Mouse (Mus musculus): ENCODE results near the gene Slc1a7. TPM values are rescaled to one million over a fixed set of nuclear protein-coding genes. Genes with fewer than 3 reads are reported as not detected.

The Slc1a7 gene
- polyA plus RNA-seq, 1 experiment: 0.05 TPM

- no peaks in the 10 kb centered on the region for H3K27me3 ChIP-seq (ENCODE audit: control insufficient read depth, insufficient read depth, low read length)
- WGBS: 69% methylated on average over 2 of the region's 2 CpGs
- H3K27ac ChIP-seq (ENCODE audit: insufficient read depth, low read length): no peak overlapping the region
- H3K4me3 ChIP-seq (ENCODE audit: extremely low read depth, insufficient read depth, insufficient read length): no peak overlapping the region
- DNase-seq (ENCODE audit: low read depth in 1 of 2, low spot score in 2 of 2): no peak
- no peaks in the 10 kb centered on the region for H3K4me1 ChIP-seq (ENCODE audit: control insufficient read depth, insufficient read depth, insufficient read length)
- no peaks in the 10 kb centered on the region for H3K36me3 ChIP-seq (ENCODE audit: control insufficient read depth, insufficient read depth, low read length)
- TF ChIP-seq CTCF (IDR thresholded peaks at IDR 0.05; ENCODE audit: extremely low read depth, insufficient read depth, insufficient read length, insufficient replicate concordance): no peak
- TF ChIP-seq POLR2A (IDR thresholded peaks at IDR 0.05; ENCODE audit: low read depth, low read length): no peak
Observed at GRCm38 (mm10) chr4:107928269-107928668, 39.9 kb upstream of the Slc1a7 start.

DNA sequence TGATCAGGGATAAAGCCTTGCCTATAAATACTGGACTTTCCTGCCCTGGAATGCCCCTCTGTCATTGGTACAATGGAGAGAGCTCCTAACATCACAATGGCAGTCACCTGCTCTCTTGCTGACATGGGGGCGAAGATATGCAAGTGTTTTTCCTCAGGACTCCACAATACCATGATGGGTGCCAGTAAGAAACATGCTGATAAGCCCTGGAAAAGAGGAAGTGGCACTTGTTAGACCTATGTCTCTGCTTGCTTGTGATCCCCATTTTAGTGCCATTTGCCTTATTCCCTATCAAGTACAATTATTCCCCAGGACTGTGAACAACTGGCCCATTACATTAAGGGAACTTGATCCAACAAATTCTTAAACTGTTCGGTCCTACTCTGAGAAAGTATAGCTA lies 39.4 kb upstream of the Slc1a7 start:
- H3K27ac ChIP-seq (ENCODE audit: insufficient read depth, low read length): no peak overlapping the region
- no peak for TF ChIP-seq POLR2A (IDR thresholded peaks at IDR 0.05; ENCODE audit: low read depth, low read length)
- TF ChIP-seq CTCF (IDR thresholded peaks at IDR 0.05; ENCODE audit: extremely low read depth, insufficient read depth, insufficient read length, insufficient replicate concordance): no peak
- DNase-seq (ENCODE audit: low read depth in 1 of 2, low spot score in 2 of 2): no peak
- WGBS: 84% methylated on average over 2 of the region's 2 CpGs
- H3K36me3 ChIP-seq (ENCODE audit: control insufficient read depth, insufficient read depth, low read length): no peaks in the 10 kb centered on the region
- H3K27me3 ChIP-seq (ENCODE audit: control insufficient read depth, insufficient read depth, low read length): no peaks in the 10 kb centered on the region
- H3K4me1 ChIP-seq (ENCODE audit: control insufficient read depth, insufficient read depth, insufficient read length): no peaks in the 10 kb centered on the region
- H3K4me3 ChIP-seq (ENCODE audit: extremely low read depth, insufficient read depth, insufficient read length): no peak overlapping the region

- H3K27ac ChIP-seq (ENCODE audit: insufficient read depth, low read length): no peak overlapping the region
- H3K4me1 ChIP-seq (ENCODE audit: control insufficient read depth, insufficient read depth, insufficient read length): no peaks in the 10 kb centered on the region
- no peak overlapping the region for H3K4me3 ChIP-seq (ENCODE audit: extremely low read depth, insufficient read depth, insufficient read length)
- H3K36me3 ChIP-seq (ENCODE audit: control insufficient read depth, insufficient read depth, low read length): no peaks in the 10 kb centered on the region
- TF ChIP-seq POLR2A (IDR thresholded peaks at IDR 0.05; ENCODE audit: low read depth, low read length): no peak
- TF ChIP-seq CTCF (IDR thresholded peaks at IDR 0.05; ENCODE audit: extremely low read depth, insufficient read depth, insufficient read length, insufficient replicate concordance): no peak
- no peaks in the 10 kb centered on the region for H3K27me3 ChIP-seq (ENCODE audit: control insufficient read depth, insufficient read depth, low read length)
- no peak for DNase-seq (ENCODE audit: low read depth in 1 of 2, low spot score in 2 of 2)
- 72% methylated on average over 3 of the region's 3 CpGs for WGBS
Observed at GRCm38 (mm10) chr4:107931453-107931852, 36.7 kb upstream of the Slc1a7 start.

DNA sequence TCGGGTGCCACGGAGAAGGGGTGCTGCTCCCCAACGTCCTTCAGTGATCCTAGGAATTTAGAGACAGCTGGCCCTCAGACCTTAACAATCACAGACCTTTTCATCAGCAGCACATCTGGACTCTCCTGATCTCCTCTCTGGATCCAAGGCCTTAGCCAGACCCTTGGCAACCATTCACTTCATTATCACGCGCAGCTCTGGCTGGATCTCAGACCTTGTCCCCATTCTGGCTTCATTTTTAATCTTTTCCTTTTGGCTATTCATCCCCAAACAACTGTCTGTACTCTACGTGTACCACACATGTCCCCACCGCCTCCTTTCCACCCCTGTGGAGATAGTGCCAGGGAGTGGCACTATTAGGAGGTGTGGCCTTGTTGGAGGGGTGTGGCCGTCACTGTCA lies 34.9 kb upstream of the Slc1a7 start:
- H3K27me3 ChIP-seq (ENCODE audit: control insufficient read depth, insufficient read depth, low read length): no peaks in the 10 kb centered on the region
- no peaks in the 10 kb centered on the region for H3K36me3 ChIP-seq (ENCODE audit: control insufficient read depth, insufficient read depth, low read length)
- no peak for DNase-seq (ENCODE audit: low read depth in 1 of 2, low spot score in 2 of 2)
- TF ChIP-seq POLR2A (IDR thresholded peaks at IDR 0.05; ENCODE audit: low read depth, low read length) (no peak), CTCF (IDR thresholded peaks at IDR 0.05; ENCODE audit: extremely low read depth, insufficient read depth, insufficient read length, insufficient replicate concordance) (no peak)
- H3K4me3 ChIP-seq (ENCODE audit: extremely low read depth, insufficient read depth, insufficient read length): no peak overlapping the region
- H3K27ac ChIP-seq (ENCODE audit: insufficient read depth, low read length): no peak overlapping the region
- WGBS: 89% methylated on average over 8 of the region's 8 CpGs
- no peaks in the 10 kb centered on the region for H3K4me1 ChIP-seq (ENCODE audit: control insufficient read depth, insufficient read depth, insufficient read length)

DNA sequence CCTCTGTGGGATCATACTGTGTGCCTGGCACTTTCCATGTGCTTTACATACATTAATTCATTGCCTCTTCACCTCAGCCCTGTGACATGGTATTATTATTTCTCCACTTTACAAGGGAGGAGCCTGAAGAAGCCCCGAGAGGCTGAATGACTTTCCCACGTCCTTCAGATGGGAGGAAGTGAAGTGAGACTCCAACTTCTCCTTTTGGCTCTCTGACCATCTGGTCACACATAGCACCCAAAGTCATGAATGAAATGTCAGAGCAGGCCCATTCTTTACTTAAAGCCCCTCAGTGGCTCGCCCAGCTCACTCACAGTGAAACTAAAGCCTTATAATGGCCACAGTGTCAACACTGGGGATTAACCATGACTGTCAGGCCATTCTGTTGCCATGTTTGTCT lies 32.9 kb upstream of the Slc1a7 start:
- DNase-seq (ENCODE audit: low read depth in 1 of 2, low spot score in 2 of 2): no peak
- Histone ChIP-seq H3K36me3 (ENCODE audit: control insufficient read depth, insufficient read depth, low read length) (no peaks in the 10 kb centered on the region), H3K4me1 (ENCODE audit: control insufficient read depth, insufficient read depth, insufficient read length) (peaks cover 5% of the 10 kb centered on the region; the same call in 1 of the 2 replicates), H3K27me3 (ENCODE audit: control insufficient read depth, insufficient read depth, low read length) (no peaks in the 10 kb centered on the region), H3K27ac (ENCODE audit: insufficient read depth, low read length) (no peak overlapping the region), H3K4me3 (ENCODE audit: extremely low read depth, insufficient read depth, insufficient read length) (no peak overlapping the region)
- TF ChIP-seq POLR2A (IDR thresholded peaks at IDR 0.05; ENCODE audit: low read depth, low read length): no peak
- TF ChIP-seq CTCF (IDR thresholded peaks at IDR 0.05; ENCODE audit: extremely low read depth, insufficient read depth, insufficient read length, insufficient replicate concordance): no peak
- WGBS: 25% methylated on average over 3 of the region's 3 CpGs

DNA sequence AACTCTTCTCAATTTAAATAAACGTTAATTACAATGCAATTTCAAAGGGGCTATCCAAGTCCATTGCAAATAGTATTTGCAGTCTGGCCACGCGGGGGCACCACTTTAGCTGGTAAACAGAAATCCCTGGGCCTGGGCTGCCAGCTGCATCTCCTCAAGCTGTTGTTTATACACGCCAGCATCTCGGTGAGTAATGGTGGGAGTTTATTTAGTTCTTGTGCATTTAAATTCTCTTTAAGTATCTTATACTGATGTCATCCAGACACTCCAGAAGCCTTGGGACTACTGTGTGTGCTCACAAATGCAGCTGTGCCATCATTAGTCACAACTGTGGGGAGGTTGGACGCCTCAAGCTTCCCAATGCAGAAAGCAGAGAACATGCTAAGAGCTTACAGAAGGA lies 30.8 kb upstream of the Slc1a7 start:
- H3K36me3 ChIP-seq (ENCODE audit: control insufficient read depth, insufficient read depth, low read length): no peaks in the 10 kb centered on the region
- no peak overlapping the region for H3K4me3 ChIP-seq (ENCODE audit: extremely low read depth, insufficient read depth, insufficient read length)
- WGBS: 31% methylated on average over 6 of the region's 6 CpGs
- H3K27me3 ChIP-seq (ENCODE audit: control insufficient read depth, insufficient read depth, low read length): no peaks in the 10 kb centered on the region
- no peak for TF ChIP-seq POLR2A (IDR thresholded peaks at IDR 0.05; ENCODE audit: low read depth, low read length)
- TF ChIP-seq CTCF (IDR thresholded peaks at IDR 0.05; ENCODE audit: extremely low read depth, insufficient read depth, insufficient read length, insufficient replicate concordance): peak; percentile 27; the same call in 1 of the 2 replicates
- no peak overlapping the region for H3K27ac ChIP-seq (ENCODE audit: insufficient read depth, low read length)
- H3K4me1 ChIP-seq (ENCODE audit: control insufficient read depth, insufficient read depth, insufficient read length): peaks cover 5% of the 10 kb centered on the region; the same call in 1 of the 2 replicates
- DNase-seq (ENCODE audit: low read depth in 1 of 2, low spot score in 2 of 2): peak in 1 of 2 experiments; percentile 28

GRCm38 (mm10) chr4:107938124-107938523 lies 30.0 kb upstream of the Slc1a7 start:
- Histone ChIP-seq H3K36me3 (ENCODE audit: control insufficient read depth, insufficient read depth, low read length) (no peaks in the 10 kb centered on the region), H3K4me1 (ENCODE audit: control insufficient read depth, insufficient read depth, insufficient read length) (peaks cover 5% of the 10 kb centered on the region; the same call in 1 of the 2 replicates), H3K27me3 (ENCODE audit: control insufficient read depth, insufficient read depth, low read length) (no peaks in the 10 kb centered on the region), H3K27ac (ENCODE audit: insufficient read depth, low read length) (no peak overlapping the region), H3K4me3 (ENCODE audit: extremely low read depth, insufficient read depth, insufficient read length) (no peak overlapping the region)
- DNase-seq (ENCODE audit: low read depth in 1 of 2, low spot score in 2 of 2): no peak
- TF ChIP-seq POLR2A (IDR thresholded peaks at IDR 0.05; ENCODE audit: low read depth, low read length) (no peak), CTCF (IDR thresholded peaks at IDR 0.05; ENCODE audit: extremely low read depth, insufficient read depth, insufficient read length, insufficient replicate concordance) (no peak)
- WGBS: 86% methylated on average over 2 of the region's 2 CpGs

All from spleen, adult 2 months (tissue).